Mouse (Mus musculus): Measurements from ENCODE around the gene Ugt1a2.

The Ugt1a2 gene

GRCm38 (mm10) chr1:88235046-88235893, 34.9 kb downstream of the Ugt1a2 start:
- DNase-seq (ENCODE audit: low read depth, low spot score), result no peak
- no peaks in the 10 kb centered on the region for H3K27me3 ChIP-seq (ENCODE audit: control insufficient read depth, insufficient read depth, low read length, poor library complexity, severe bottlenecking)
- no peaks in the 10 kb centered on the region for H3K36me3 ChIP-seq (ENCODE audit: control insufficient read depth, insufficient read depth, low read length, poor library complexity, severe bottlenecking)

GRCm38 (mm10) chr1:88235894-88236415, 35.6 kb downstream of the Ugt1a2 start:
- DNase-seq (ENCODE audit: low read depth, low spot score), result no peak
- H3K27me3 ChIP-seq (ENCODE audit: control insufficient read depth, insufficient read depth, low read length, poor library complexity, severe bottlenecking), result no peaks in the 10 kb centered on the region
- no peaks in the 10 kb centered on the region for H3K36me3 ChIP-seq (ENCODE audit: control insufficient read depth, insufficient read depth, low read length, poor library complexity, severe bottlenecking)

- Histone ChIP-seq H3K36me3 (ENCODE audit: control insufficient read depth, insufficient read depth, low read length, poor library complexity, severe bottlenecking) (no peaks in the 10 kb centered on the region), H3K27me3 (ENCODE audit: control insufficient read depth, insufficient read depth, low read length, poor library complexity, severe bottlenecking) (no peaks in the 10 kb centered on the region)
- no peak for DNase-seq (ENCODE audit: low read depth, low spot score)
Measured at GRCm38 (mm10) chr1:88237311-88237710, 36.9 kb downstream of the Ugt1a2 start.

GRCm38 (mm10) chr1:88238771-88239170, 38.4 kb downstream of the Ugt1a2 start:
- no peak for DNase-seq (ENCODE audit: low read depth, low spot score)
- Histone ChIP-seq H3K36me3 (ENCODE audit: control insufficient read depth, insufficient read depth, low read length, poor library complexity, severe bottlenecking) (no peaks in the 10 kb centered on the region), H3K27me3 (ENCODE audit: control insufficient read depth, insufficient read depth, low read length, poor library complexity, severe bottlenecking) (no peaks in the 10 kb centered on the region)

GRCm38 (mm10) chr1:88240072-88240471, 39.7 kb downstream of the Ugt1a2 start:
- no peaks in the 10 kb centered on the region for H3K36me3 ChIP-seq (ENCODE audit: control insufficient read depth, insufficient read depth, low read length, poor library complexity, severe bottlenecking)
- DNase-seq (ENCODE audit: low read depth, low spot score), result no peak
- no peaks in the 10 kb centered on the region for H3K27me3 ChIP-seq (ENCODE audit: control insufficient read depth, insufficient read depth, low read length, poor library complexity, severe bottlenecking)

- Histone ChIP-seq H3K36me3 (ENCODE audit: control insufficient read depth, insufficient read depth, low read length, poor library complexity, severe bottlenecking) (no peaks in the 10 kb centered on the region), H3K27me3 (ENCODE audit: control insufficient read depth, insufficient read depth, low read length, poor library complexity, severe bottlenecking) (no peaks in the 10 kb centered on the region)
- DNase-seq (ENCODE audit: low read depth, low spot score), result no peak
Measured at GRCm38 (mm10) chr1:88240579-88240978, 40.2 kb downstream of the Ugt1a2 start.

- DNase-seq (ENCODE audit: low read depth, low spot score), result no peak
- no peaks in the 10 kb centered on the region for H3K36me3 ChIP-seq (ENCODE audit: control insufficient read depth, insufficient read depth, low read length, poor library complexity, severe bottlenecking)
- no peaks in the 10 kb centered on the region for H3K27me3 ChIP-seq (ENCODE audit: control insufficient read depth, insufficient read depth, low read length, poor library complexity, severe bottlenecking)
Measured at GRCm38 (mm10) chr1:88243861-88244260, 43.5 kb downstream of the Ugt1a2 start.

GRCm38 (mm10) chr1:88245881-88246280, 45.5 kb downstream of the Ugt1a2 start:
- no peaks in the 10 kb centered on the region for H3K36me3 ChIP-seq (ENCODE audit: control insufficient read depth, insufficient read depth, low read length, poor library complexity, severe bottlenecking)
- H3K27me3 ChIP-seq (ENCODE audit: control insufficient read depth, insufficient read depth, low read length, poor library complexity, severe bottlenecking), result no peaks in the 10 kb centered on the region
- DNase-seq (ENCODE audit: low read depth, low spot score), result no peak

- Histone ChIP-seq H3K27me3 (ENCODE audit: control insufficient read depth, insufficient read depth, low read length, poor library complexity, severe bottlenecking) (no peaks in the 10 kb centered on the region), H3K36me3 (ENCODE audit: control insufficient read depth, insufficient read depth, low read length, poor library complexity, severe bottlenecking) (no peaks in the 10 kb centered on the region)
- no peak for DNase-seq (ENCODE audit: low read depth, low spot score)
Measured at GRCm38 (mm10) chr1:88246386-88246785, 46.0 kb downstream of the Ugt1a2 start.

GRCm38 (mm10) chr1:88247660-88248059, 47.3 kb downstream of the Ugt1a2 start:
- Histone ChIP-seq H3K27me3 (ENCODE audit: control insufficient read depth, insufficient read depth, low read length, poor library complexity, severe bottlenecking) (no peaks in the 10 kb centered on the region), H3K36me3 (ENCODE audit: control insufficient read depth, insufficient read depth, low read length, poor library complexity, severe bottlenecking) (no peaks in the 10 kb centered on the region)
- DNase-seq (ENCODE audit: low read depth, low spot score), result no peak

GRCm38 (mm10) chr1:88248658-88249057, 48.3 kb downstream of the Ugt1a2 start:
- Histone ChIP-seq H3K36me3 (ENCODE audit: control insufficient read depth, insufficient read depth, low read length, poor library complexity, severe bottlenecking) (no peaks in the 10 kb centered on the region), H3K27me3 (ENCODE audit: control insufficient read depth, insufficient read depth, low read length, poor library complexity, severe bottlenecking) (no peaks in the 10 kb centered on the region)
- DNase-seq (ENCODE audit: low read depth, low spot score), result no peak

GRCm38 (mm10) chr1:88249596-88249995, 49.2 kb downstream of the Ugt1a2 start:
- no peaks in the 10 kb centered on the region for H3K36me3 ChIP-seq (ENCODE audit: control insufficient read depth, insufficient read depth, low read length, poor library complexity, severe bottlenecking)
- H3K27me3 ChIP-seq (ENCODE audit: control insufficient read depth, insufficient read depth, low read length, poor library complexity, severe bottlenecking), result no peaks in the 10 kb centered on the region
- no peak for DNase-seq (ENCODE audit: low read depth, low spot score)

- H3K27me3 ChIP-seq (ENCODE audit: control insufficient read depth, insufficient read depth, low read length, poor library complexity, severe bottlenecking), result no peaks in the 10 kb centered on the region
- no peak for DNase-seq (ENCODE audit: low read depth, low spot score)
- no peaks in the 10 kb centered on the region for H3K36me3 ChIP-seq (ENCODE audit: control insufficient read depth, insufficient read depth, low read length, poor library complexity, severe bottlenecking)
Measured at GRCm38 (mm10) chr1:88250023-88250422, 49.6 kb downstream of the Ugt1a2 start.

GRCm38 (mm10) chr1:88253106-88253505, 52.7 kb downstream of the Ugt1a2 start:
- Histone ChIP-seq H3K36me3 (ENCODE audit: control insufficient read depth, insufficient read depth, low read length, poor library complexity, severe bottlenecking) (no peaks in the 10 kb centered on the region), H3K27me3 (ENCODE audit: control insufficient read depth, insufficient read depth, low read length, poor library complexity, severe bottlenecking) (no peaks in the 10 kb centered on the region)
- peak; percentile 59 for DNase-seq (ENCODE audit: low read depth, low spot score)

GRCm38 (mm10) chr1:88253540-88253939, 53.1 kb downstream of the Ugt1a2 start:
- no peak for DNase-seq (ENCODE audit: low read depth, low spot score)

More at GRCm38 (mm10) chr1:88253540-88253939, 53.1 kb downstream of the Ugt1a2 start:
- Histone ChIP-seq H3K27me3 (ENCODE audit: control insufficient read depth, insufficient read depth, low read length, poor library complexity, severe bottlenecking) (no peaks in the 10 kb centered on the region), H3K36me3 (ENCODE audit: control insufficient read depth, insufficient read depth, low read length, poor library complexity, severe bottlenecking) (no peaks in the 10 kb centered on the region)

All from splenic B cell, adult 2 months (primary cell).